Mouse (Mus musculus) bone marrow, adult 2 months (tissue): ENCODE data around the gene Hpd.

Source experiments
- CTCF ChIP-seq: fragments of 200-500 bp; IDR thresholded peaks from 2 replicates; pipeline ENCODE4 v1.5.1; 2011; ENCODE audit warnings: low read length, control low read depth; ENCODE audit not compliant: control insufficient read depth, insufficient read depth
- POLR2A ChIP-seq: fragments of 200-500 bp; IDR thresholded peaks from 2 replicates; pipeline ENCODE4 v1.6.1; 2011; ENCODE audit warnings: low read depth, mild to moderate bottlenecking, control low read depth, low read length, borderline replicate concordance; ENCODE audit not compliant: control insufficient read depth

DNA sequence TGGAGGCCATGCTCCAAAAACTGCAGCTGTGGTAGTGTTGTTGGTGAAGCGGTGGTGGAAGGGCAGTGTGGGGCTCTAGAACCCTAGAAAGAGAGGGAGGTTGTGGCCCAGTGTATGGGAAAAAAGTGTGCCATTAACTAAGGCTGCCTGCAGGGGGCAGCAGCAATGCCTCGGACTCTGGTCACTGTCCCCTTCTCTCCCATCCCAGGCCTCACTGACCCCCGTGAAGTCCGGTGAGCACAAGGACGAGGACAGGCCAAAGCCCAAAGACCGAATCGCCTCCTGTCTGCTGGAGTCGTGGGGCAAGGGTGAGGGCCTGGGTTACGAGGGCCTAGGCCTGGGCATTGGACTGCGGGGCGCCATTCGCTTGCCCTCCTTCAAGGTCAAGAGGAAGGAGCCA lies 25.8 kb downstream of the Hpd start:
- TF ChIP-seq CTCF: peak; percentile 53
- no peak for TF ChIP-seq POLR2A
